Mouse (Mus musculus): ENCODE measurements around the gene Rdh12.

DNA sequence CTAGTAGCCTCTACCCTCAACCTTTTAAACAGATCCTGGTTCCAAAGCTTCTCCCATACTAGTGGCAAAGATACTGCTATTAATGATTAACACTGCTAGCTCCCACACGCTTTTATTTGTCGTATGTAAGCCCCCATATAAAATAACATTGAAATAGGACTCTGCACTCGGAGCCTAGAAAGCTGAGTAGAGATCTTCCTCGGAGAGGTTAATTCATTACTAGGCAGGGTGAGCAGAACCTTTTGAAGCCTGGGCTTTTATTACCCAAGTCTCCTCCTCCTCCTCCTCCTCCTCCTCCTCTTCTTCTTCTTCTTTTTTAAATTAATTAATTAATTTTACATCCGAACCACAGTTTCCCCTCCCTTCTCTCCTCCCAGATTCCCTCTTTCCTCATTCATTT lies 8.8 kb downstream of the Rdh12 start:
- TF ChIP-seq CTCF (conservative IDR thresholded peaks at IDR 0.05; ENCODE audit: low read length) = no peak
- TF ChIP-seq NANOG (IDR thresholded peaks at IDR 0.05; ENCODE audit: borderline replicate concordance, low read length) = no peak
- TF ChIP-seq POU5F1 (IDR thresholded peaks at IDR 0.05; ENCODE audit: borderline replicate concordance, low read length) = no peak

Measured in E14TG2a.4 (cell line).